Mouse (Mus musculus): Measurements from ENCODE around the gene Ugt1a7c.

The Ugt1a7c gene

DNA sequence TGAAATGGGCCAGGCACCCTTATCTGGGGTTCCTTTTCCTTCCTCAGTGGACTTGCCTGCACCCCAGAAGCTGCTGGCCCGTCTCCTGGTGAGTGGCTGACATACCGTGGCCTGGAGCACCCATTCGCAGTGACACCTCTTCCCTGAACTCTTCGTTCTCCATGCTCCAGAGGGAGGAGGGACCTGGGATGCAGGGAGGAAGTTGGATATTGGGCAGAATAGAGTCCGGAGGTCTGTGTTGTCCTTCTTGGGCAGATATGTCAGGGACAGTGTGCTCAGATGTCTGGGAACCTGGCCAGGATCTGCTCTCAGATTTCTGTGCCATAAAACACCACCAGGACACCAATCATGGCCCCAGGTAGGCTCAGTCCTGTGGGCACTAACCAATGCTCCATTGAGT is 145.2 kb downstream of the Ugt1a7c start:
- no peak for DNase-seq (ENCODE audit: low read depth)

DNA sequence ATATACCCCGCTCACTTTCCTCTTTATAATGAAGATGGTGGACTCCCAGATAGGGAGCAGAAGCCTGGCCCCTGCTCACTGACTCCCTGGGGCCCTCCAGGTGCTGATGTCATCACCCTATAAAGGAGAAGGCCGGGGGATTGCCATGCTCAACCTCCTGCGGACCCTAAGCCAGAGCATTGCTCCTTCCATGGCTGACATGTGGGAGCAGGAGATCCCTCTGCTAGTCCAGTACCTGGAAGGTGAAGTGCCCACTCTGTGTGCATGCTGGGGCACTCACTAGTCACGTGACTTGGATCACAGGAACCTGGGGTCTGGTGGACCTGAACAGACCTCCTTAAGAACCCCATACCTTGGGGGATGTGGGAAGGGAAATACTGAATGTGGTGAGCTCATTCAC is 145.7 kb downstream of the Ugt1a7c start:
- DNase-seq (ENCODE audit: low read depth): no peak

- DNase-seq (ENCODE audit: low read depth): no peak
Observed at GRCm38 (mm10) chr1:88243861-88244260, 149.0 kb downstream of the Ugt1a7c start.

GRCm38 (mm10) chr1:88245881-88246280 is 151.0 kb downstream of the Ugt1a7c start:
- no peak for DNase-seq (ENCODE audit: low read depth)

DNA sequence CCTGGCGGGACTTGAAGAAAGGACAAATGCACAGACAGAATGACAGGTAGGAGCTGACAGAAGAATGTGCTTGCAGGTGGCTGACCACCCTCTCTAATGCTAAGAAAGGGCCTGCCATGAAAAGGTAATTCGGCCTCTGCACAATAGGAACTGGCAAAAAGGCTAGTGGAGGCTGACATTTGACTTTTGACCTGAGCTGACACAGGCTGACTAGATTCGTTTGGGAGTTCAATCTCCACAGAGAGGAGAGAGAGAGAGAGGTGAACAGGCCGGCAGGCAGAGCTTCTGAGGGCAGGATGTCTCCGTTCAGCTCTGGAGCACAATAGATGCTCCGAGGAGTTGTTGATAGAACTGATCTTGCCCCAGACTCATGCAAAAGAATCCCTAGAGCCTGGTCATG is 151.5 kb downstream of the Ugt1a7c start:
- DNase-seq (ENCODE audit: low read depth): no peak

GRCm38 (mm10) chr1:88247660-88248059 is 152.8 kb downstream of the Ugt1a7c start:
- no peak for DNase-seq (ENCODE audit: low read depth)

DNA sequence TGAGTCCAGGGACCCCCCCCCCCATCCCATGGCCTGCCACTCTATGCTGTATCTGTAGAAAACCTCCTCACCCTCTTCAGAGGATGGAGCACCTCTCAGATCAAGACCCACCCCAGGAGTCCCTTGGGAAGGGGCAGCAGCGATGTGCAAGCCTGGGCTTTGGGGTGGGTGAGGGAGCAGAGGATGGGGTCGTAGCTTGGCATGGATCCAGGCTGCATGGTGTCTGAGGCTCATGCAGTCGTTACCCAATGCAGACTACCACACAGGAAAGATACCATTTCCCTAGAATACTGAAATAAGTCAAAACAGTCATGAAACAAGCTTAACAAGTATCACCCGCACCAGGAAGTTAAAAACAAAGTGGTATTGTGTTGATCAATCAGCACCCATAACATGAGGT is 153.8 kb downstream of the Ugt1a7c start:
- no peak for DNase-seq (ENCODE audit: low read depth)

DNA sequence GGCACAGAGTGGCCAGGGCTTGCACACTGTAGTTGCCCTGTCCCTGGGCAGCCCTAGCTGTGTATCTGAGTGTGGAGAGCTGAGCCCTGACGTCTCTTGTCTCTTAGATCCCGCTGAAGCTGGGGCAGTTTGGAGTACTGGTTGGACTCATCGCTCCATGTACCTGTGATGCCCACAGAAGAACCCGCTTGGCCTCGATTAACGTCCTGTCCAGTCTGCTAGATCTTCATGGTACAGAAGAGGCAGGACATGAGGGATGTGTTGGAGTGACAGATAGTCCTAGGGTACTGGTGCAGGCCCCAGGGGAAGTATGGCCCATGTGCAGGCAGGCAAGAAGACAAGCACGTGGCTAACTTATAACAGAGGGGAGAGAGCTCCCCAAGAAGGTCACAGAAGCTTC is 154.7 kb downstream of the Ugt1a7c start:
- DNase-seq (ENCODE audit: low read depth): no peak

DNA sequence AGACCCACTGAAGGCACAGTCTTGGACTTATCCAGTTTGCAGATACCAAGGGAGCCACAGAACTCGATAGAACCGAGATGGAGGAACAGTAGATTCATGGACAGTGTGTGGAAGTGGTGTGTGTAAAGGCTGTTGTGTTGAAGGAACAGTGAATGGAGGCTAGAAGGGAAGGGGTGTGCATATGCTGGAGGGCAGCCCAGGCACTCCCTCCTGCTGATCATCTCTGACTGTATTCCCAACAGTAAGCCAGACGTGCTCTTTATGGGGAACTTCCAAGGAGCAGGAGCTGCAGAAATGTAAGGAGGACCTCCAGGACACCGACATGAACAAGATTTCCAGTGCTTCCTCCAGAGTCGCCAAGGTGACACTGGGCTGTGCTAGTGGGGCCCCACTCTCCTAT is 155.2 kb downstream of the Ugt1a7c start:
- no peak for DNase-seq (ENCODE audit: low read depth)

GRCm38 (mm10) chr1:88253106-88253505 is 158.2 kb downstream of the Ugt1a7c start:
- DNase-seq (ENCODE audit: low read depth): no peak

DNA sequence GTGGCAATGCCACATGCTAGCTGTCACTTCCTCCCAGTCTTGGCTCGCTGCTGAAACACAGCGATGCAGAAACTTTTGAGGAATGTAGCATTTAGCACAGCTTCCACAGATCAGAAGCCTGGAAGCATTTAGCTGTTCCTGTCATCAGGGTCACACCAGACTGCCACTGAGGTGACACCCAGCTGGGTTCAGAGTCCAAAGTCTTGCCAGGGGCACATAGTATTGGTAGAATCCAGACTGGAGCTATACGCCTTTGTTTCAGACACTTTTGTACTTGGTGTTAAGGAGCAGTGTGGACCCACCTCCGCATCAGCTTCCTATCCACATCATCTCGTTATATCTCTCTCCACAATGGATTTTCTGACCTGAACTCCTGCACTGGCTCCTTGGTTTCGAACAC is 158.7 kb downstream of the Ugt1a7c start:
- DNase-seq (ENCODE audit: low read depth): no peak

GRCm38 (mm10) chr1:88254793-88255465 is 160.1 kb downstream of the Ugt1a7c start:
- no peak for DNase-seq (ENCODE audit: low read depth)

DNA sequence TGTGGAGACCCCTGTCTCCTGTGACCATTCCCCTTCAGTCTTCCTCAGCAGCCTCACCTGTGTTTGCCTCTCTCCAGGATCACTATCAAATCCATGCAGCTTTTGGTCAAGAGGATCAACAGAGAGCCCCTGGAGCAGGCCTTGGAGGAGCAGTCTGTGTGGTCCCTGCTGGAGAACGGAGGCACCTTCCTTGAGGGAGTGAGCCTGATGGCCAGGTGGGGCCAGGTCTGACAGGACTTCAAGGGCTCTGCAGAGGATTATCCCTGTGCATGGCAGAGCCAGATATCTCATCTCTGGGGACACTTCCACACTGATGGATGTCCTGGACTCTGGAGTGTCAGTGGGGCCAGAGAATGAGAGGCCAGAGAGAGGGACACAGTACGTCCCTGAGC is 160.6 kb downstream of the Ugt1a7c start:
- no peak for DNase-seq (ENCODE audit: low read depth)

DNA sequence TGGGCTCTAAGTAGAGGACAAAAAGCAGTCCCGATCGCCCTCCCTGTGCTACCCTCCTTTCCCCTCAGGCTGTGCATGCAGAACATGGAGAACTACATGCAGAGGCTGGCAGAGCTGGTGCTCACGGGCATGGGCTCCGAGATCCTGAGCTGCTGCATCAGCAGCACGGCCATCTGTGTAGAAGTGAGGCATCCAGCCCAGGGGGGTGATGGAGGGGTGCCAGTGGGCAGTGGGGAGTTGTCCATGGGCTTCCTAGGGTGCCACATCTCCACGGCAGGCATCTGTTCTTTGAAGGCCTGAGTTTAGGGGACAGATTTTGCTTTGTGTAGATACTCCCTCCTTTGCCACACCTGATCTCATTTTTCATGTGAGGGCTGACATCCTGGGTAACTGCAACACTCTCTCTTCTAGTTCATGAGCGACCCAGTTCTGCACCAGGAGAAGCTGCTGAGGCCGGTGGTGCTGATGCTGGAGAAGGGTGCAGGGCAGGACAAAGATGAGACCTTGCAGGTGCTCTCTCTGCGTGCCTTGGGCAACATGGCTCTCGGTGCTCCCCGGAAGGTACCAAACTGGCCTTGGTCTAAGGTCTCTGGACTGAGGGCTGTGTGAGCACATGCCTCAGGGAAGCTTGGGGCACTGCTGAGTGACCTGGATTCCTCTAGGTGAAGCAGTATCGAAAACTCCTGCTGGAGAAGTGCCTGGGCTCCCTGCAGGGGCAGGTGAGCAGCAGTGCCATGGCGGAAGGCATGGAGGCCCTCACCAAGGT is 161.3 kb downstream of the Ugt1a7c start:
- DNase-seq (ENCODE audit: low read depth): no peak

- DNase-seq (ENCODE audit: low read depth): peak; percentile 56
Observed at GRCm38 (mm10) chr1:88256886-88257663, 162.2 kb downstream of the Ugt1a7c start.

GRCm38 (mm10) chr1:88257681-88258080 is 162.8 kb downstream of the Ugt1a7c start:
- no peak for DNase-seq (ENCODE audit: low read depth)

DNA sequence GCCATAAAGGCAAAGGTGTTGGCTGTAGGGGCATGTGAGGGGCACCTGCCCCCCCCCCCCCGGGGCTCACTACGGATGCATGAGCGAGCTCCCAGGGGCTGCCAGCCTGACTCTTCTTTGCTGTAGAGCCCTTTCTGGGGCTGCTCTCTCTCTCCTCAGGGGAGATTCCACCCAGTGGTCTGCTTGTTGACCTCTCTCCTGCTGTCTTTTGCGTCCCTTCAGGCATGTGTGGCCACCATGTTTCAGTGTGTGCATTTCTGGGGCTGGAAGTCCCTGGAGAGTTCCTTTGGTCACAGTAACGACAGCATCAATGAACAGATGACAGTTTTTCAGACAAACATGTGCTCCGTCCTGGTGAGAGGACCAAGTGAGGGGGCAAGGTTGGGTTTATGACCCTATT is 163.5 kb downstream of the Ugt1a7c start:
- no peak for DNase-seq (ENCODE audit: low read depth)

GRCm38 (mm10) chr1:88258881-88259642 is 164.2 kb downstream of the Ugt1a7c start:
- peak; percentile 72 for DNase-seq (ENCODE audit: low read depth)

- DNase-seq (ENCODE audit: low read depth): no peak
Observed at GRCm38 (mm10) chr1:88259643-88260024, 164.8 kb downstream of the Ugt1a7c start.

DNA sequence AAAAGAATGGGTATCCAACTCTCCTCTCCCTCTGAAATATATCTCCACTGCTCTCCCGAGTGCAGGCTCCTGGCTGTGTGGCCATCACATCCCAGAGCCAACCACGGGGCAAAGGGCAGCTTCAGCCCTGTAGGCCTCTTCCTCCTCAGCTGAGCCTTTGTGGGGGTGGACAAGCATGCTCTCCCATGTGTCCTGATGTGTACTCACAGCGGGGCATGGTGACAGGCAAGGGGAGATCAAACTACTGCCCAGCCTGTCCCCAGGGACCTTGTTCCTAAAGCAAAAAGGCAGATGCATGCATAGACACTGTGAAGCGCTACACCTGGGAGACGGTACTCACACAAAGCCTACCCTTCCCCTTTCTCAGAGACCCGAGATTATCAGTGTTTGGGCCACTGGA is 165.3 kb downstream of the Ugt1a7c start:
- DNase-seq (ENCODE audit: low read depth): peak; percentile 60

GRCm38 (mm10) chr1:88260604-88261377 is 165.9 kb downstream of the Ugt1a7c start:
- DNase-seq (ENCODE audit: low read depth): no peak
